Comparison of ENCODE assay signal across 14 mouse cellular contexts in the genomic region with DNA sequence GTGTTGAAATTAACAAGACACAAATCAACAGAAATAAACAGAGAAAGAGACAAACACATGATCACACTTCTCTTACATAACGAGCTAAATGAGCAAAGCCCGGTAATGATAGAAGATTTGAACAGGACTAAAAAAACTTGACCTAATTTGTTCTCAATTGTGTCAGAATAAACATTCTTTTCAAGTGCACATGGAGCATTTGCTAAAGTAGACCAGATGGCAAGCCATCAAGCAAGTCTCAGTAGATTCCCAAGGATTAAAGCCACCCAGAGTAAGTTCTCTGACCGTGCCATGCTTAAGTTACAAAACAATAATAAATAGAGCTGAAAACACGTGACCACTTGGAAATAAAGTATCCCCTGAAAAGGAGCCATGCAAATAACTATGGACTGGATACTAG.
"Had no signal": no experiment of that assay in that cellular context is flagged by ENCODE, and none has a peak within 500 bp of the region (broad histone marks: within the 10 kb centered on the region; RNA-seq: fewer than 3 reads in every experiment).

No protein-coding gene starts in this region.

- H3K4me3 ChIP-seq: lung, embryonic 15.5 days; midbrain, embryonic 10.5 days; midbrain, embryonic 13.5 days; midbrain, embryonic 15.5 days; neural tube, embryonic 12.5 days; stomach, embryonic 15.5 days had no signal

- ATAC-seq: lung, postnatal 0 days; midbrain, embryonic 13.5 days; midbrain, embryonic 15.5 days had no signal

- H3K4me2 ChIP-seq: lung, embryonic 15.5 days; midbrain, embryonic 13.5 days; midbrain, embryonic 15.5 days; neural tube, embryonic 12.5 days; stomach, embryonic 15.5 days had no signal

- H3K9ac ChIP-seq: lung, embryonic 15.5 days; midbrain, embryonic 13.5 days; midbrain, embryonic 15.5 days; neural tube, embryonic 12.5 days; stomach, embryonic 15.5 days had no signal

- H3K9me3 ChIP-seq: lung, embryonic 15.5 days; midbrain, embryonic 10.5 days; midbrain, embryonic 13.5 days; midbrain, embryonic 15.5 days; neural tube, embryonic 12.5 days; stomach, embryonic 15.5 days had no signal

- H3K4me1 ChIP-seq: lung, embryonic 15.5 days; midbrain, embryonic 13.5 days; midbrain, embryonic 15.5 days; neural tube, embryonic 12.5 days; stomach, embryonic 15.5 days had no signal

- H3K27ac ChIP-seq: lung, embryonic 15.5 days; midbrain, embryonic 10.5 days; midbrain, embryonic 13.5 days; midbrain, embryonic 15.5 days; neural tube, embryonic 12.5 days; stomach, embryonic 15.5 days; stomach, postnatal 0 days had no signal

- H3K36me3 ChIP-seq: lung, embryonic 15.5 days; midbrain, embryonic 10.5 days; midbrain, embryonic 13.5 days; midbrain, embryonic 15.5 days; neural tube, embryonic 12.5 days; stomach, embryonic 15.5 days had no signal

- H3K27me3 ChIP-seq: lung, embryonic 15.5 days; midbrain, embryonic 15.5 days; neural tube, embryonic 12.5 days; stomach, embryonic 15.5 days had no signal

- DNase-seq: lung, adult 2 months; lung, postnatal 4 days; right cerebral cortex, postnatal 14 days; thymus, adult 2 months; thymus, postnatal 25 days; thymus, postnatal 4 days had no signal
